Mouse (Mus musculus) adrenal gland, postnatal 4 days (tissue): ENCODE results near the gene Pald1. TPM values are rescaled to one million over a fixed set of nuclear protein-coding genes. Genes with fewer than 3 reads are reported as not detected.

Source experiments
- DNase-seq, 2 experiments: peaks; one replicate each; pipeline ENCODE4 v3.0.0; 2021 to 2022; ENCODE audit warnings: low spot score in 2 of 2, mixed read lengths in 2 of 2
- long read RNA-seq, 2 experiments: library from polyadenylated mRNA; stranded (forward); transcript quantifications; one replicate each; pipeline ENCODE4 v2.0.0; 2021
- total RNA-seq, 2 experiments: library from RNA; stranded (reverse); gene quantifications; 2 replicates each; pipeline ENCODE4 v1.2.3; 2021

Pald1 gene
- total RNA-seq, result 10 to 100 TPM; 34.5 to 35.9 TPM
- long read RNA-seq, experiment 1, full-length matches to known transcripts, result 6 of 48 reads
- long read RNA-seq, experiment 1, partial matches to known transcripts, result 9 of 48 reads
- long read RNA-seq, experiment 1, other reads (novel, unspliced or antisense), result 33 of 48 reads
- long read RNA-seq, experiment 2, full-length matches to known transcripts, result 1 of 68 reads
- long read RNA-seq, experiment 2, partial matches to known transcripts, result 37 of 68 reads
- long read RNA-seq, experiment 2, other reads (novel, unspliced or antisense), result 30 of 68 reads

GRCm38 (mm10) chr10:61383021-61383714 lies at the start of gene Pald1:
Pald1 (minus strand) TSS chr10:61383530.
- DNase-seq, result peak; percentile 28 to 64

DNA sequence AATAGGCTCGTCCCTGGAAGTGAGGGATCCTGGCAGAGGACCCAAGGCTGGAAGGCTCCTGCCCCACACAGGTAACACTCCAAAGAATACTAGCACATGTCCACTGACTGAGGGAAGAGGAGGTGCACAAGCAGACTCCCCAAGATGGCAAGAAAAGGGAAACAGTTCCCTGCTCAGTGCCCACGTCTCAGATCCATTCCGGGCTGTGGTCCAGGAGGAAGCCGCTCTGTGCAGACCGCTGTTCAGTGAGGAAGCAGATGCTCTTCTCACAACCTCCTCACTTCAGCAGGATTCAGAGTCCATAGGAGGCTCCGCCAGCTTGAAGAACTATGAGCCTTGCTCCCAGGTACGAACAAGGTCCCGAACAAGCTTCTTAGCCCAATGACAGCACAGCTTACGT lies 48.0 kb upstream of the Pald1 start:
- DNase-seq, result no peak

GRCm38 (mm10) chr10:61429043-61429442 lies 45.7 kb upstream of the Pald1 start:
- DNase-seq, result no peak

DNA sequence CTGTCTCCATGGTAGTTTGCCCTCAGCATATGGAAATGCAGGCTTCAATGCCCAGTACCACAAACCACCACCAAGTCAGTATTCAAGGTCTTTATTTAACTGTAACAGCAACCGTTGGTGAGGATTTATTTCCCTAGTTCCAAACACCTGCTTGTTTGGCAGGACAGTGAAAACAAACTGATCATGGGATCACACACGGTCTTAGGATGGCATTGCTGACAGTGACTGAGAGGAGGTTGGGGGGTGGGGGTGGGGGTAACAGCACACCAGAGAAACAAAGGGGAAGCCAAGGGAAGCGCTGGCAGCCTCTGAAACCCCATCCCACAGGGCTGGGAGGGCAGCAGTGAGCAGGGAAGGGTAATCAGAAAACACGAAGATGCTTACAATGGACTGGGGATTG lies 45.1 kb upstream of the Pald1 start:
- no peak for DNase-seq

GRCm38 (mm10) chr10:61427951-61428350 lies 44.6 kb upstream of the Pald1 start:
- no peak for DNase-seq

GRCm38 (mm10) chr10:61426251-61426757 lies 43.0 kb upstream of the Pald1 start:
- DNase-seq, result no peak

DNA sequence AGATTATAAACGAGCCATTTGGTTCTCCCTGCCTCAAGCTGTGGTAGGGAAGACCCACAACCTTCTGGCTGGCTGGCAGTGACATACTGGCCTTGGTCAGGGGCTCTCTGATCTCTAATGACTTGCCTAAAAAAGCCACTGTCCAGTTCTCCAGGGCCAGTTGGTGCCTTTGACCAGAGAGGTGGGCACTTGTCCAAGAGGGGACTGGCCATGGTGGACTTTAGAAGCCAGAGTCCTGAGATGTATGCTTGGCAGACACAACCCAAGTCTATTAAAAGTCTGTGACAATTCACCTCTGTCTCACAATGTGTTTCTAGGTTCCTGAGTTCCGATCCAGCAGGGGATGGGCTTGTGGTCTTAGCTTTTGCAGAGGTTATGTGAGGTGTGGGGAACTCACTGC lies 41.7 kb upstream of the Pald1 start:
- DNase-seq, result no peak

GRCm38 (mm10) chr10:61424500-61424899 lies 41.2 kb upstream of the Pald1 start:
- no peak for DNase-seq

GRCm38 (mm10) chr10:61423289-61423688 lies 40.0 kb upstream of the Pald1 start:
- DNase-seq, result no peak

- DNase-seq, result no peak
Observed at GRCm38 (mm10) chr10:61422861-61423260, 39.5 kb upstream of the Pald1 start.

- no peak for DNase-seq
Observed at GRCm38 (mm10) chr10:61420011-61420410, 36.7 kb upstream of the Pald1 start.

DNA sequence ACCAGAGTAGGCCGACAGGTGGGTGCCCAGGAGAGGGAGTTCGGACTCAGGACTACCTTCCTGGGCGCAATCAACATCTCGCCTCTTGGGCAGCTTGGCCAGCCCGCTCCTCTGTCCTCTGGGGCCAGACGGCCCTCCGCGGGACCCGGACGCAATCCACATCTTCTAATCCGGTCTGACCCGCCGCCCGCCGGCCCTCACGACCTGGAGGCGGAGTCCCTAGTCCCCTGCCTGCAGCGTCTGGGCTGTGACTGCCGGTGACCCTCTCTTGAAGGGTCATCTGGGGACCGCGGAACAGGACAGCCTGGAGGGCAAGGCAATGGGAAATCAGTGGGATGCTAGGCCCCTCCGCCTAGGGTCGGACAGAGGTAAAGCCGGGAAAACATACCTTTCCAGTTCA lies 35.8 kb upstream of the Pald1 start:
- no peak for DNase-seq

DNA sequence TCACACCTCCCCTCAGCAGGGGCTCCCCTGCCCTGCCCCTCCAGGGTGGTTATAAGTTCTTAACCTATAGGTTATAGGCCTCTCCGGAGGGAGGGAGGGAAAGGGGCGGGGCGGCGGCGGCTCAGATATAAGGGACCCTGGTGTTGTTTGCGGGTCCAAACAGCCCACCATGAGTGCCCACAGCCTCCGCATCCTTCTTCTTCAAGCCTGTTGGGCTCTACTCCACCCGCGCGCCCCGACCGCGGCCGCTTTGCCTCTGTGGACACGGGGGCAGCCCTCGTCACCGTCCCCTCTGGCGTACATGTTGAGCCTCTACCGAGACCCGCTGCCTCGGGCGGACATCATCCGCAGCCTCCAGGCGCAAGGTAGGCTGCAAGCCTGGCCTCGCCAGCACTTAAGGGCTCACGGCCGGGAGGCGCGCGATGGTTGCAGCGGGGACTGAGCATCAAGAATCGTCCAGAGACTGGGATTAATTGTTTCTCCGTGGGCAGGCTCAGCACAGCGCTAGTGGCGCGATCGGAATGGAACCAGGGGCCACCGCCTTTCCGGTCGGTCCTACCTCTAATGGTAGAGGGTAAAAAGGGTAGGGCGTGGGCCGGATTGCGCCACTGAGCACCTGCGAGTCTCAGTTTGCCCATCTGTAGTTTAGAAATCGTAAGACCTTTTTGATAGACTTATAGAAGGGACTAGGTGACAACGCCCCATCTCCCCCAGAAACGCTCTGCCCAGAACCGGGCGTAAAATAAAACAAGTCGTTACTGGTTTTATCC lies 35.0 kb upstream of the Pald1 start:
- DNase-seq, result no peak

- no peak for DNase-seq
Observed at GRCm38 (mm10) chr10:61417672-61418071, 34.3 kb upstream of the Pald1 start, which contains the start of gene Nodal. Nodal (plus strand) TSS chr10:61417972.

DNA sequence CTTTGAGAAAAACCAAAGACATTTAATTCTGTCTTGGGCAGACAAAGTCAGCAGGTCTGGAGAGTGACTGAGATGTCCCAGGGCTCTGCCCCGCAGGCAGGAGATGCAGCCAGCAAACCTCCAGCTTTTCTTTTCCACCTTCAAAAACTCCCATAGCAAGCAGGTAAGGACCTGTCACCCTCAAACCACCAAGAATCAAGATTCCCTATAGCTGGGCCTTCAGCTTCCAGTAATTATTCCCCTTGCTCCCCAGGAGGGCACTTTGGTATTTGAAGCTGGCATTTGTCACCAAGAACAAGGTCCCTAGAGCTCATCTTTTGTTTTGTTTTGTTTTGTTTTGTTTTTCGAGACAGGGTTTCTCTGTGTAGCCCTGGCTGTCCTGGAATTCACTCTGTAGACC lies 33.7 kb upstream of the Pald1 start:
- no peak for DNase-seq

DNA sequence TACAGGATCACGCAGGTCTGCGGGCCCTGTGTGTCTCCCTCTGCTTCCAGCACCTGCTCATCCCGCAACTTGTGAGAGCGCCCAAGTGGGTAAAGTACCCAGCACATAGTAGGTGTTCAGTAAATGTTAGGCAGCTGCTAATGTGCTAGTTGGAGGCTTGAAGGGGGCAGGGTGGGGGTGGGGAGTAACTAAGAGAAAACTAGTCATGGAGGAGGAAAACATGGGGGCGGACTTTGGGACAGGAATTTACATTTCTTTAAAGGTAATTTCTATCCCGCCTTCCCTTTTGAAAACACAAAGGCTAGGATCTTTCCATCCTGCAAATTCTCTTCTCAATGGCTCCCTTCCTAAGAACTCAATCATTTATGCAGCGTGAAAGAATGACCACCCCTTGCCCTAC lies 33.2 kb upstream of the Pald1 start:
- no peak for DNase-seq

DNA sequence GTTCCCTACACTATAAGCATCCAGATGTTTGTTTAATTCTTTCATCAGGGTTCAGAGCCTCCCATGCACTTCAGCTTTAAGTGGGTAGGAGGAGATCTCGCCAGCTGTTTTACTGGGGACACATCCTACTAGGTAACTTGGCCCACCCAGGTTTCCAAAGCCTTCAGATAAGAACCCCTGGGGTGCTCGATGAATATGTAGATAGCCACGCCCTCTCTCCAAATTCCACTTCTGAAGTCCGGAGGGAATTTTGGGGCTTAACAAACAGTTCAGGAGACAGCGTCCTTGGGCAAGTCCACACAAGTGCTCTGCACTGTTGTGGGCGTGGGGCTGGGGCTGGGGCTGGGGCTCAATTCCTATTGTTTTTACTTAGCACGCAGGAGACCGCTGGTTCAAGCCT lies 32.6 kb upstream of the Pald1 start:
- no peak for DNase-seq

DNA sequence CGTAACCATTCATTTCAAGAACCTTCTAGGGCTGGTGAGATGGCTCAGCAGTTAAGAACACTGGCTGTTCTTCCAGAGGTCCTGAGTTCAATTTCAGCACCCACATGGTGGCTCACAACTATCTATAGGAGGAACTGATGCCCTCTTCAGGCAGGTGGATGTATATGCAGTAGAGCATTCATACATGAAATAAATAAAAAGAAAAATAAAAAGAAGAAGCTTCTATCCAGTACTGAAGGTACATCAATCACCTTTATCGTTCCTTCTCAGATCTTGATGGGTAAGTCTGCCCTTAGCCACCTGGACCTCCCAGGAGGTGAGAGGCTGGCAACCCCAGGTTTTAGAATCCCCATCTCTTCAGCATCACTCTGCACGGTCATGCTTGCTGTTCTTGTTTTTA lies 31.9 kb upstream of the Pald1 start:
- DNase-seq, result no peak

DNA sequence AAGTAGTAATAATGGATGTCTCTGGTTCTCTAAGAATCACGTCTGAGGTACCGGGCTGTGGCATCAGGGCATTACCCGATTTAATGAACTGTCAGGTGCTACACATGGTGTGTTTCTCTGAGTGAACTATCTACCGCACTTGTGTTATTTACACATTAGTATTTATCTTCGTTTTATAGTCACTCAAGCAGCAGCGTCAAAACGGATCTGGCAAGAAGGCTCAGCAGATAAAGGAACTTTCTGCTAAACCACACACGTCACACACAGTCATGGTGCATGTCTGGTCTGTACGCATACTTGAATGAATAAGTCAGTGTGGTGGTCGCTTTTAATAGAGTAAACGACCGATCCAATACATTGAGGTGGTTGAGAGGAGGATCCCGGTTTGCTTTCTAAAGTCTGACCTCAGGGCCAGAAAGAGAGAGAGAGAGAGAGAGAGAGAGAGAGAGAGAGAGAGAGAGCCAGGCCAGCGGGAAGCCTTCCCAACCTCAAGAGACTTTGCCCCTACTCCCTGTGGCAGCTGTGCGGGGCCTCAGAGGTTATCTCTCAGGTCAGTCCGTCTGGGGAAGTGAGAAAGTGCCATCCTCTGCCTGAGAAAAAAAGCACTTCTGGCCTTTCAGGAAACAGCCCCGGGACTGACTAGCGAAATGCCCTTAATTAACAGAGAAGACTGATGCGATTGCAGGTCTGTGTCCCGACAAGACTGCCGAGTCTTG lies 29.7 kb upstream of the Pald1 start:
- DNase-seq, result no peak

DNA sequence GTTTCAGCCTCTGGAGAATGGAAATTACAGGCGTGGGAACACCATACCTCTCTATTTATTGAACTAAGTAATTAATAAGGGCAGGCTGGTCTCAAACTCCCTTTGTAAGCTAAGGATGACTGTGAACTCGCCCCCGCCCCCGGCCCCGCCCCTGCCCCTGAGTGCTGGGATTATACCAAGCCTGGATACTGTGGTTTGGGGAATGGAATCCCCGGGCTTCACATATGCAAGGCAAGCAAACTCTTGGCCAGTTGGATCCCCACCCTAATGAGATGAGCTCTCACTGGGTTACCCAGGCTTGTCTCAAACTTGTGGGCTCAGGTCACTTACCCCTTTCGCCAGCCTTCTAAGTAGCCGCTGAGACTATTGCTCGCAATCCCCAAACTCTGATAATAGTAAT lies 26.9 kb upstream of the Pald1 start:
- DNase-seq, result no peak

GRCm38 (mm10) chr10:61409776-61410175 lies 26.4 kb upstream of the Pald1 start:
- DNase-seq, result no peak
